Mouse (Mus musculus): ENCODE results near the gene Wdr11. TPM values are rescaled to one million over a fixed set of nuclear protein-coding genes. Genes with fewer than 3 reads are reported as not detected.

Gene Wdr11
- polyA plus RNA-seq, 1 experiment: 26.8 TPM

DNA sequence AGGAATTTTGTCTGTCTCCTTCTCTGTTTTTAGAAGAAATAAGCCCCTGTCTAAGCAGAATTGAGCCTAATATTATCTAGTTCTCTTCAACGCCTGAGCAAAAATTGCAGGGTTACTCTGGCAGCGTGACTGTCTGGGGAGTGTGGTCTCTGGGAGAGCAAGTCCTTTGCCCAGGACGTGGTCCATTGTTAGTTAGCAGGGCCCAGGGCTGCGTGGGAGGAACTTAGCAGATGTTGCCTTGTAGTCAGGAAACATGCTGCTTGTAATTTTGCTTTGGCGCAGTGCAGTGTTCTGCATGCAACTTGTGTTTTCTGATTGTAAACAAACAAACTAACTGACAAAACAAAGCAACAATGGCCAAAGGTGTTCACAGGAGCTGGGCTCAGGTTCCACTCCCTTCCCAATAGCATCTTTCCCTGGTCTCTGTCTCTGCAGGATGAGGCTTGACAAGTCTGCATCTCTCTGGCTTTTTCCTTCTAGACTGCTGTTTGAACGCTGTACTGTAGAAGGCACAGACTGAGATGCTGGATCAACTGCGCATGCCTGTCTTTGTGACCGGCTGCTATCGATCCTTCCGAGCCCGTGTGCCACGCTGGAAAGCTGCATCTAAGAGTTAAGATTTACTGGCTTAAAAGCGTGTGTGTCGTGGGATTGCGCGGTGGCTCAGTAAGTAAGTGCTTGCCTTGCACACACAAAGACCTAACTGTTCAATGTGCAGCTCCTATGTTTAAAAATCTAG, 70.6 kb downstream of the Wdr11 start:
- TF ChIP-seq POLR2A (IDR thresholded peaks at IDR 0.05; ENCODE audit: low read depth, low read length): no peak
- no peak for TF ChIP-seq CTCF (conservative IDR thresholded peaks at IDR 0.05; ENCODE audit: insufficient read depth, insufficient read length, low read depth, low read length)
- no peak for DNase-seq
- 78% methylated on average over 16 of the region's 16 CpGs for WGBS
- Histone ChIP-seq H3K4me3 (ENCODE audit: insufficient read depth, low read depth, low read length) (no peak overlapping the region), H3K4me1 (ENCODE audit: control insufficient read depth, insufficient read depth, low read length) (no peaks in the 10 kb centered on the region), H3K27me3 (replicated peaks; ENCODE audit: control insufficient read depth, insufficient read depth, low read length) (no peaks in the 10 kb centered on the region), H3K27ac (ENCODE audit: insufficient read depth, low read depth, low read length) (no peak overlapping the region), H3K36me3 (ENCODE audit: control insufficient read depth, insufficient read depth, low read length) (no peaks in the 10 kb centered on the region)

DNA sequence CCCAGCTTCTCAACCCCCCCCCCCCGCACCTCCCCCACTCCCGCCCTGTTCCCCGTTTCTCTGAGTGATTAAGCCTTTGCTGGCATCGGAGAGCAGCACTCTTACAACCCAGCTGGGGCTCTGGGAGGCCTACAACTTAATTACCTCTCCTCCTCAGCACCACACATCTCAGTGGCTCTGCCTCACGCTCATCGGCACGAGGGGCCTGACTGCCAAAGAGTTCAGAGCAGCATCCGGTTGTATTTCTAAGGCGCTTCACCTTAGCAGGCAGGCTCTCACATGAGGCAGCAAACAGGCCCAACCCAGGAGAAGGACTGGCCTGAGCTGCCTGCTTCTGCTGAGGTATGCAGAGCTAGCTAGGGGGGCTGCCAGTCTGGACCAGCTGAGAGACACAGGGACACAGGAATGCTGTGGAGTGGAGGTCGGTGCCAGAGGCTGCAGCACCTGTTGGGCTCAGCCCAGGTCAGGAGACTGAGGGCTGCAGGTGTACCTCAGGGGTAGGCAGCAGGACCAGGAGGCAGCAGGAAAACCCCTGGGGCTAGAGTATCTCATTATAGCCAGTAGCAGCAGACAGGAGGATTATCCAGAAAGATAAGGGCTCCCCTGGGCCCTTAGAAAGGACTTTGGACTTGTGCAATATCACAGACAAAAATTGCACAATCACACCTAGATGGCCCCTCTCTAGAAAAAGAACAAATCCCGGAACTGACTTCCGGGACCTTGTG, 72.3 kb downstream of the Wdr11 start:
- Histone ChIP-seq H3K4me1 (ENCODE audit: control insufficient read depth, insufficient read depth, low read length) (no peaks in the 10 kb centered on the region), H3K27ac (ENCODE audit: insufficient read depth, low read depth, low read length) (no peak overlapping the region), H3K27me3 (replicated peaks; ENCODE audit: control insufficient read depth, insufficient read depth, low read length) (no peaks in the 10 kb centered on the region), H3K36me3 (ENCODE audit: control insufficient read depth, insufficient read depth, low read length) (no peaks in the 10 kb centered on the region), H3K4me3 (ENCODE audit: insufficient read depth, low read depth, low read length) (no peak overlapping the region)
- TF ChIP-seq POLR2A (IDR thresholded peaks at IDR 0.05; ENCODE audit: low read depth, low read length) (no peak), CTCF (conservative IDR thresholded peaks at IDR 0.05; ENCODE audit: insufficient read depth, insufficient read length, low read depth, low read length) (no peak)
- 43% methylated on average over 12 of the region's 12 CpGs for WGBS
- DNase-seq: peak; percentile 22

DNA sequence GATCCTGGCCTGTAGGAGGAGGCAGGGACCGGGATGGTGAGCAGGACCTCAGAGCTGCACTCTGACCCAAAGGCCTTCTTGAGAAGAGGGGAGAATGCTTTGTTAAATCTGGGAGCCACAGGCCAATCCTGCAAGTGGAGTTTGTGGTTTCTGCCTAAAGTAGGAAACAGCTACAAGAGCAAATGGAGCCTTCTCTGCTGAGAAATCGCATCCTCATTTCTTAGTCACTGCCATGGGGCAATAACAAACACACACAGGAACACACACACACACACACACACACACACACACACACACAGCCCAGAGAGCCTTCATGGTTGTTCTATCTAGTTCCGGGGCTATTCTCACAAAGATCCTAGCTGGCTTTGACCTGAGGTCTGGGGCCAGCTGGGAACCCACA, 73.7 kb downstream of the Wdr11 start:
- WGBS: 84% methylated on average over 3 of the region's 3 CpGs
- DNase-seq: no peak
- TF ChIP-seq CTCF (conservative IDR thresholded peaks at IDR 0.05; ENCODE audit: insufficient read depth, insufficient read length, low read depth, low read length) (no peak), POLR2A (IDR thresholded peaks at IDR 0.05; ENCODE audit: low read depth, low read length) (no peak)
- H3K4me1 ChIP-seq (ENCODE audit: control insufficient read depth, insufficient read depth, low read length): no peaks in the 10 kb centered on the region
- no peak overlapping the region for H3K27ac ChIP-seq (ENCODE audit: insufficient read depth, low read depth, low read length)
- no peak overlapping the region for H3K4me3 ChIP-seq (ENCODE audit: insufficient read depth, low read depth, low read length)
- H3K27me3 ChIP-seq (replicated peaks; ENCODE audit: control insufficient read depth, insufficient read depth, low read length): no peaks in the 10 kb centered on the region
- no peaks in the 10 kb centered on the region for H3K36me3 ChIP-seq (ENCODE audit: control insufficient read depth, insufficient read depth, low read length)

DNA sequence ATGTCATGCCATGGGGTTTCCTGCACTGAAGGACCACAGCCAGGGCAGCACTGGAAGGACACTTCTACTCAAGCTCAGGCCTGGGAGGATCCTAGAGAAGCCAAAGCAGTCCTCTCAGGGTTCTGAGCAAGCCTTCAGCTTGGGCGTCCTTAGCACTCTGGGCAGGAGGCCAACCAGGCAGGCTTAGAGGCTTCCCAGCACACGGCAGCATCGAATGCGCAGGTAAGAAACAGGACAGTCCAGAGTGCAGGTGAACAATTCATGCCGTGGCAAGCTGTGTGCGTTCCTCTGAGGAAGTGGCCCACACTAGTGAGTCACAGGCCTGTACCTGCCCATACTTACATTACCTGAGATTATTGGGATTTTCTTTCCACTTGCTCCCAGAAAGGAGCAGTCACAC, 74.3 kb downstream of the Wdr11 start:
- H3K4me3 ChIP-seq (ENCODE audit: insufficient read depth, low read depth, low read length): no peak overlapping the region
- TF ChIP-seq POLR2A (IDR thresholded peaks at IDR 0.05; ENCODE audit: low read depth, low read length) (no peak), CTCF (conservative IDR thresholded peaks at IDR 0.05; ENCODE audit: insufficient read depth, insufficient read length, low read depth, low read length) (no peak)
- DNase-seq: peak; percentile 25
- H3K27ac ChIP-seq (ENCODE audit: insufficient read depth, low read depth, low read length): no peak overlapping the region
- no peaks in the 10 kb centered on the region for H3K27me3 ChIP-seq (replicated peaks; ENCODE audit: control insufficient read depth, insufficient read depth, low read length)
- H3K36me3 ChIP-seq (ENCODE audit: control insufficient read depth, insufficient read depth, low read length): no peaks in the 10 kb centered on the region
- WGBS: 52% methylated on average over 6 of the region's 6 CpGs
- H3K4me1 ChIP-seq (ENCODE audit: control insufficient read depth, insufficient read depth, low read length): no peaks in the 10 kb centered on the region

DNA sequence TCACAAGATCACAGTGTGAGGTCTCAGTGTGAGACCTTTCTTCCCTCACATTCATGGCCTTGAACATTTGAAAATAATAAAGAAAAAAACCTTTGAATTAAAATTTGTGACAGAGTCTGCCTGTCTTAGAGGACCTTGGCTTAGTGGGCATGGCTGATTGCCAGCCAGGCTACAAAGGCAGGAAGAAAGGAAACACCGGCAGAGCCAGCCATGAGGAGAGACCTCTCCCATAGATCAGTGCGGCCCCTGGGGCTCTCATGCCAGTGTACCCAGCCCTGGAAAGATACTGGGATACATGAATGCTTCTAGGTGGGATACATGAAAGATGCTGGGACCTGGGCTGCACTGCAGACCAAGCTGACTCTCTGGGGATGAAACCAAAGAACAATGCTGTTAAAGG, 74.9 kb downstream of the Wdr11 start:
- no peak for DNase-seq
- Histone ChIP-seq H3K36me3 (ENCODE audit: control insufficient read depth, insufficient read depth, low read length) (no peaks in the 10 kb centered on the region), H3K27me3 (replicated peaks; ENCODE audit: control insufficient read depth, insufficient read depth, low read length) (no peaks in the 10 kb centered on the region), H3K4me1 (ENCODE audit: control insufficient read depth, insufficient read depth, low read length) (no peaks in the 10 kb centered on the region), H3K4me3 (ENCODE audit: insufficient read depth, low read depth, low read length) (no peak overlapping the region), H3K27ac (ENCODE audit: insufficient read depth, low read depth, low read length) (no peak overlapping the region)
- 60% methylated on average over 2 of the region's 2 CpGs for WGBS
- TF ChIP-seq POLR2A (IDR thresholded peaks at IDR 0.05; ENCODE audit: low read depth, low read length) (no peak), CTCF (conservative IDR thresholded peaks at IDR 0.05; ENCODE audit: insufficient read depth, insufficient read length, low read depth, low read length) (no peak)

DNA sequence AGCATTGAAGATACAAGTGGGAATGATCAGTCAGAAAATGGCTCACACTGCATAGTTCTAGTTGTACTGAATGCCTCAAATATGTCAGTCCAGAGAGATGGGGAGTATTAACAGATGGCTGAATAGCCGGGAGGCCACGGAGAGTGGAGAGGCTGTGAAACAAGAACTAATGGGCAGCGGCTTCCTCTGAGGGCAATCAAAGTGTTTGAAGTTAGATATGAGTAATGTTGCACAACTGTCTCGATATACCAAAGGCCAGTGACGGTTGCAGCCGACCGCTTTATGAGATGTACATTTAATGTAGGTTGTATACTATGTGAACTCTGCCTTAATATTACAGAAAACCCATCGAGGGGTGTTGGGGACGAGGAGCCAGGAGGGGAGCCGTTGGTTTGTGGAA, 78.6 kb downstream of the Wdr11 start:
- Histone ChIP-seq H3K27me3 (replicated peaks; ENCODE audit: control insufficient read depth, insufficient read depth, low read length) (no peaks in the 10 kb centered on the region), H3K4me3 (ENCODE audit: insufficient read depth, low read depth, low read length) (no peak overlapping the region), H3K4me1 (ENCODE audit: control insufficient read depth, insufficient read depth, low read length) (no peaks in the 10 kb centered on the region), H3K36me3 (ENCODE audit: control insufficient read depth, insufficient read depth, low read length) (no peaks in the 10 kb centered on the region), H3K27ac (ENCODE audit: insufficient read depth, low read depth, low read length) (no peak overlapping the region)
- TF ChIP-seq POLR2A (IDR thresholded peaks at IDR 0.05; ENCODE audit: low read depth, low read length): no peak
- TF ChIP-seq CTCF (conservative IDR thresholded peaks at IDR 0.05; ENCODE audit: insufficient read depth, insufficient read length, low read depth, low read length): no peak
- DNase-seq: no peak
- 84% methylated on average over 10 of the region's 10 CpGs for WGBS
